Mouse (Mus musculus): ENCODE results near the gene Rps25. TPM values are rescaled to one million over a fixed set of nuclear protein-coding genes. Genes with fewer than 3 reads are reported as not detected.
"Not testable (repeated sequence)": the region's sequence is repeated elsewhere in the genome, so short reads cannot be mapped to it uniquely, and the experiment has no call there.

Rps25 gene
- total RNA-seq, 2 experiments from 2014 or later: 2,478 to 4,988 TPM

DNA sequence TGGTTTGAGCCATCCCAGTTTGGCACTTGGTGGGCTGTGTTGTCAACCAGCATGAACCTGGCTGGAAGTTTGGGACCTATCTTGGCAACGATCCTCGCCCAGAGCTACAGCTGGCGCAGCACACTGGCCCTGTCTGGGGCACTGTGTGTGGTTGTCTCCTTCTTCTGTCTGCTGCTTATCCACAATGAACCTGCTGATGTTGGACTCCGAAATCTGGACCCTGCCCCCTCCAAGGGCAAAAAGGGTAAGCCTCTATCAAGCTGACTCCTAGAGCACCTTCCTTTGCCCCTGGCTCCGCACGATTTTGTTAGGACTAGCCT, 7.2 kb upstream of the Rps25 start:
- no peak for ATAC-seq (replicated peaks; ENCODE audit: poor library complexity, severe bottlenecking)

- ATAC-seq (replicated peaks; ENCODE audit: poor library complexity, severe bottlenecking): no peak
Observed at GRCm38 (mm10) chr9:44401081-44401480, 5.9 kb upstream of the Rps25 start.

- ATAC-seq (replicated peaks; ENCODE audit: poor library complexity, severe bottlenecking): no peak
Observed at GRCm38 (mm10) chr9:44405011-44405410, 1.9 kb upstream of the Rps25 start.

GRCm38 (mm10) chr9:44407752-44408097, 786 bp downstream of the Rps25 start:
- no peak; the same call in 1 of the 2 replicates for ATAC-seq (replicated peaks; ENCODE audit: poor library complexity, severe bottlenecking)

GRCm38 (mm10) chr9:44408693-44409092, 1.8 kb downstream of the Rps25 start:
- not testable (repeated sequence) for ATAC-seq (replicated peaks; ENCODE audit: poor library complexity, severe bottlenecking)

DNA sequence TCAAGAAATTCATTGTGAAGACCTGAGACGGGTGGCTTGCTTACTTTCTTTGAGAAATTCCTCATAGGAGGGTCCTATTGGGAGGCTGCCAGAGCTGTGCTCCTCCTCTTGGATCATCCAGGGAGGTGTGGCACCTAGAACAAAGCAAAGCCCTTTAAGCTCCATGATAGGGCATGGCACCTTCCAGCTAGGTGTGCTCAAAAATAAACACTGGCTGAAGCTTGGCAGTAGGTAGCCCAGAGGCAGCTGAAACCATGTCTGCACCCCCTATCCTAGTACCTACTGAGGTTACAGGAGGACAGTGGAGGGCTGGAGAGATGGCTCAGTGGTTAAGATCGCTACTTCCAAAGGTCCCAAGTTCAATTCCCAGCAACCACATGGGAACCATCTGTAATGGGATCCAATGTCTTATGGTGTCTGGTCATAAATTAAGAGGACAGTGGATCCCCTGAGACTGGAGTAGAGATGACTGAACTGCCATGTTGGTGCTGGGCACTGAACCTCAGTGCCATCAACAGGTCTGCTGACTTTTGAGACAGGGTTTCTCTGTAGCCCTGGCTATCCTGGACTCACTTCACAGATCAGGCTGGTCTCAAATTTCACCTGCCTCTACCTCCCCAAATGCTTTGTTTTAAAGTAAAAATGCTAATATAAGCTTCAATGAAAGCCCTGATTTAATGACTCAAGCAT, 3.9 kb downstream of the Rps25 start:
- ATAC-seq (replicated peaks; ENCODE audit: poor library complexity, severe bottlenecking): no peak

DNA sequence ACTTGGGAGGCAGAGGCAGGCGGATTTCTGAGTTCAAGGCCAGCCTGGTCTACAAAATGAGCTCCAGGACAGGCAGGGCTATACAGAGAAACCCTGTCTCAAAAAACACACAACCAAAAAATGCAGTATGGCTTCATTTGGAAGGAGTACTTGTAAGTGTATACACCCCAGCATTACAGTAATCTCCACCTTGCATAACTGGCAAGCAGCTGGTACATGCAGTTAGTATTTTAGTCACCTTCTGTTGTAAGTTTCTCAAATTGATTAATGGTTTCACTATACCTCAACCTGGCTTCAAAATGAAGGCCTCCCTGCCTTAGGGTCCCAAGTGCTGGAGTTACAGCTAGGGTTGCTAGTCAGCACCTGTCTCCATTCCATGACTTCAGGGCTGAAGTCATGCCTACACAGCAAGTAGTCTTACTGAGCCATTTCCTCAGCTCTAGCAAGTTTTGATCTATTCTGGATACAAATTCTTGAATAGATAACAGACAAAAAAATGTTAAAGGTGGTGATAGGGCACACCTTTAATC, 4.7 kb downstream of the Rps25 start:
- ATAC-seq (replicated peaks; ENCODE audit: poor library complexity, severe bottlenecking): no peak

GRCm38 (mm10) chr9:44412306-44412705, 5.4 kb downstream of the Rps25 start:
- no peak for ATAC-seq (replicated peaks; ENCODE audit: poor library complexity, severe bottlenecking)

DNA sequence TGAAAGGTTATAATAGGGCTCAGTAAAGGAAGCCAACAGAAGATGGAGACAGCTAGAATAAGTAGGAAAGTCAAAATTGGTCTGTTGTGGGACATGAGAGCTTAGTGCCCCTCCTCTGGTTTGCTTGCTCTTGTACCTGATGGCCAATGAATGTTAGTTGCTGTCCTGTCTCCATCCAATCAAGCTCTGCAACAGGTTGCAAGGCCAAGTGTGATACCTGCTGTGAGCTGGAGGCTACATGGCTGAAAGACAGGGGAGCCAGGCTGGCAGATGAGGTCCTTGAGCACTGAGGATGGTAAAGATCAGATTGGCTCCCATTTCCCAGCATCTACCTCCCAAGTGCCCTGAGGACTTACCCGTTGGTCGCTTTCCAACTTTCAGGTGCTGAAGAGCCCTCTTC, 5.8 kb downstream of the Rps25 start:
- no peak for ATAC-seq (replicated peaks; ENCODE audit: poor library complexity, severe bottlenecking)

DNA sequence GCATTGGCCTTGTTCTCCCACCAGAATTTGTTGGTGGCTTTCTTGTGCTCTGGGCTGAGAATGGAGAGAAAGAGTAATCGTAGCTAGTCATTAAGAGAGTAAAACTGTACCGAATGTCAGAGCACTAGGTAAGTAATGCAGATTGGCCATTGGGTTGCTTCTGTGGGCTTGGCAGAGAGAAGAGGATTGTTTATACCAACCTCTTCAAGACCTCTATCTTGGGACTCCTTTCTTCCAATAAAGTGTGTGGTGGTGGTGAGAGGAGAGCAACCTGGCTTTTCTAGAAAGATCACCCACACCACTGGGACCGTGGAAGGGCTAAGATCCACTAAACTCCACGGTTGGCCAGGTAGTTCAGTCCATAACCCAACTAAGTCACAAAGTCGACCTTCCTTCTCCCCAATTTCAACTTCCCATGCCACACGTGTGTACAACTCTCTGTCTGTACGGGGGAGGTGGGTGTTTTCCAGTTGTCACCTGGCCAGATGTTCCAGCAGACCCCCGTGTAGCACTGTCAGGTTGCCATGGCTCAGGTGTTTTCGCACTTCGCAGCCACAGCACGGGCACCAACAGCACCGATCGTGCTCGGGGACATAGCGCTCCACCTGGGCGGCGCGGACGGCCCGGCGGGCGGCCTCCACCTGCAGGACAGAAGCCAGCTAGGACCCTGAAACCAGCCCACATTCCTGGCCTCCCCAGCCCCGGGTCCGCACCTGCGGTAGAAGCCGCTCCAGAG, 10.4 kb downstream of the Rps25 start:
- ATAC-seq (replicated peaks; ENCODE audit: poor library complexity, severe bottlenecking): no peak

GRCm38 (mm10) chr9:44417892-44418363, 11.0 kb downstream of the Rps25 start:
- ATAC-seq (replicated peaks; ENCODE audit: poor library complexity, severe bottlenecking): peak; percentile 95

- ATAC-seq (replicated peaks; ENCODE audit: poor library complexity, severe bottlenecking): no peak
Observed at GRCm38 (mm10) chr9:44418519-44419385, 11.8 kb downstream of the Rps25 start, which contains the start of gene Ccdc84. Ccdc84 (minus strand) TSS chr9:44418569.

GRCm38 (mm10) chr9:44419730-44420129, 12.8 kb downstream of the Rps25 start:
- not testable (repeated sequence) for ATAC-seq (replicated peaks; ENCODE audit: poor library complexity, severe bottlenecking)

GRCm38 (mm10) chr9:44420280-44420898, 13.4 kb downstream of the Rps25 start:
- peak; percentile 38 for ATAC-seq (replicated peaks; ENCODE audit: poor library complexity, severe bottlenecking)

- ATAC-seq (replicated peaks; ENCODE audit: poor library complexity, severe bottlenecking): no peak
Observed at GRCm38 (mm10) chr9:44423576-44423975, 16.6 kb downstream of the Rps25 start.

DNA sequence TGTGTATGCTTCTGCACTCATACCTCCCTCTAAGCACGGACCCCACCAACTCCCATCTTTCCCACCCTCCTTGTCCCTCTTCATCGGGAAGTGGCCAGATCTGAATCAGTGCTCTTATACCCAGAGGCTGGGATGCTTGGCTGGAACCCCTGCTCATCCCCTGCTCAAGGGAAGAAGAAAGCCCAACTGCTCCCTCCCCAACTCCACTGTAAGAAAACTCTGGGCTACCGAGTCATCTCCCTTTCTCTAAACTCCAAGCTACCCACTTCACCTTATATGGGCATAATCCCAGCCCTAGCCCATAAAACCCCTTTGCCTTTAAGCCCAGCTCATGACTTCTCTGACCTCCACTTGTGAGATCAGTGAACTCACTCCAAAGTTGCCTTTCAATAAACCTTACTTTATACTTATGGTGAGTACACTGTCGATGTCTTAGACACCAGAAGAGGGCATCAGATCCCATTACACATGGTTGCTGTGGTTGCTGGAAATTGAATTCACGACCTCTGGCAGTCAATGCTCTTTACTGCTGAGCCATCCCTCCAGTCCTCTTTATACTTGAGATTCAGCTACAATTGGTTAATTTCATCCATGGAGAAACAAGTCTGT, 25.7 kb downstream of the Rps25 start:
- ATAC-seq (replicated peaks; ENCODE audit: poor library complexity, severe bottlenecking): no peak

GRCm38 (mm10) chr9:44435747-44436146, 28.8 kb downstream of the Rps25 start:
- ATAC-seq (replicated peaks; ENCODE audit: poor library complexity, severe bottlenecking): peak; percentile 99

DNA sequence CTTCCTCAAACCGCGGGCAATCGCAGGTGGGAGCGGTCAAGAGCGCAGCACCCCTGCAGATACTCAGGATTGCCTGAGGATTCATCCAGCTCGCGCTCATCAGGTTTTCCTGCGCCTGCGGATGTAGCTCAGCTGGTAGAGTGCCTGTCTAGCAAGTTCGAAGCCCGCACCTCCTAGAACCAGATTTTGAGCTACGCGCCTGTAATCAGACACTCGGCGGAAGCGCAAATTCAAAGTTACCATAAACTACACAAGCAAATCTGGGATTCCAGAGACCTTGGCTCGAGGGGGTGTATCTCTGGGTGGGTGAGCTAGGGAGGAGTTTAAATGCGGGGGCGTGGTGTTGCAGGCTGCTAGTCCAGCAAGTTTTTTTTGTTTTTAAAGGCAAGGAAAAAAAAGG, 34.0 kb downstream of the Rps25 start, which contains the start of gene Foxr1:
TSS of gene Foxr1 (minus strand) at position 176 of the 400 bp plus-strand sequence.
- no peak for ATAC-seq (replicated peaks; ENCODE audit: poor library complexity, severe bottlenecking)

- not testable (repeated sequence) for ATAC-seq (replicated peaks; ENCODE audit: poor library complexity, severe bottlenecking)
Observed at GRCm38 (mm10) chr9:44444402-44445025, 37.6 kb downstream of the Rps25 start.
